Mouse (Mus musculus) right cerebral cortex, postnatal 4 days (tissue): ENCODE results near the gene Iqce.

Experiments used
- DNase-seq: peaks from one replicate; pipeline ENCODE4 v3.0.0-alpha.2; 2022

The Iqce gene

DNA sequence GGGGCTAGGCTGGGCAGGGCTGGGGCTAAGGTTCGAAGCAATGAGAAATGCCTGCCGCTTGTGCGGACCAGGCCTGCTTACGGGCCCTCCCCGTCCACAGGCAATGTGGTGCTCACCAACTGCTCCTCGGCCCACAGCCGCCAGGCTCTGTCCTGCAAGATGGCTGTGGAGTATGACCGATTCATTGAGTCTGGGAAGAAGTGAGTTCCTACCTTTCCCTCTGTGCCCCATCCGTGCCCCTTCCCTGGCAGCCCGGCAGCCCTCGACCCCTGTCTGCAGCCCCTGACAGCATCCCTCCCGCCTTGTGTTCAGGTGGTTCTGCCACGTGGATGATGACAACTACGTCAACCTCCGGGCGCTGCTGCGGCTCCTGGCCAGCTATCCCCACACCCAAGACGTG is 90.0 kb downstream of the Iqce start:
- DNase-seq, result no peak
